ENCODE assay signal across 8 mouse cellular contexts in genomic region chr9:65679181-65679761, GRCm38 (mm10). TPM values are rescaled to one million over a fixed set of nuclear protein-coding genes. Genes with fewer than 3 reads are reported as not detected.
DNase-seq lines count a peak whose midpoint lies in the region; ATAC-seq and TF ChIP-seq lines count a peak whose summit lies in the region.

No protein-coding gene starts in this region.

- peak; percentile 65 for ATAC-seq in embryonic facial prominence, embryonic 14.5 days (ENCODE audit: low read depth)
- ATAC-seq in heart, embryonic 15.5 days (replicated peaks; ENCODE audit: insufficient number of reproducible peaks, insufficient read depth, low FRiP score, low read depth), result 0 out of 2 replicates have a peak, but pooled peaks have one; percentile 8
- ATAC-seq in kidney, postnatal 0 days (replicated peaks; ENCODE audit: low FRiP score, low read depth), result no peak

- H3K4me2 ChIP-seq in embryonic facial prominence, embryonic 14.5 days (ENCODE audit: low read depth, low read length), result peak overlapping the region; percentile 93
- H3K4me2 ChIP-seq in heart, embryonic 15.5 days, result peak overlapping the region; percentile 84
- H3K4me2 ChIP-seq in kidney, postnatal 0 days (ENCODE audit: low read length), result peak overlapping the region; percentile 90

- H3K9ac ChIP-seq in embryonic facial prominence, embryonic 14.5 days (ENCODE audit: low read depth, low read length), result peak overlapping the region; percentile 51
- H3K9ac ChIP-seq in heart, embryonic 15.5 days, result peak overlapping the region; percentile 48
- peak overlapping the region; percentile 43; the same call in 1 of the 2 replicates for H3K9ac ChIP-seq in kidney, postnatal 0 days (ENCODE audit: low read depth, low read length)

- H3K27ac ChIP-seq in embryonic facial prominence, embryonic 14.5 days (replicated peaks; ENCODE audit: low read depth, low read length), result peak overlapping the region; percentile 70
- H3K27ac ChIP-seq in heart, embryonic 15.5 days, result peak overlapping the region; percentile 91
- peak overlapping the region; percentile 84 for H3K27ac ChIP-seq in kidney, postnatal 0 days

- H3K9me3 ChIP-seq in embryonic facial prominence, embryonic 14.5 days (ENCODE audit: control insufficient read depth, low read length), result no peaks in the 10 kb centered on the region
- no peaks in the 10 kb centered on the region for H3K9me3 ChIP-seq in heart, embryonic 15.5 days (replicated peaks)
- H3K9me3 ChIP-seq in kidney, postnatal 0 days (replicated peaks; ENCODE audit: low read length), result no peaks in the 10 kb centered on the region

- H3K27me3 ChIP-seq in embryonic facial prominence, embryonic 14.5 days (replicated peaks; ENCODE audit: control insufficient read depth, insufficient read depth, low read length), result no peaks in the 10 kb centered on the region
- no peaks in the 10 kb centered on the region for H3K27me3 ChIP-seq in heart, embryonic 15.5 days
- no peaks in the 10 kb centered on the region for H3K27me3 ChIP-seq in kidney, postnatal 0 days (ENCODE audit: insufficient read depth, low read length)

- H3K36me3 ChIP-seq in embryonic facial prominence, embryonic 14.5 days (ENCODE audit: control insufficient read depth, insufficient read depth, low read length), result no peaks in the 10 kb centered on the region; the same call in 1 of the 2 replicates
- H3K36me3 ChIP-seq in heart, embryonic 15.5 days, result no peaks in the 10 kb centered on the region
- no peaks in the 10 kb centered on the region for H3K36me3 ChIP-seq in kidney, postnatal 0 days (ENCODE audit: insufficient read depth, low read length)

- peaks cover 44% of the 10 kb centered on the region for H3K4me1 ChIP-seq in embryonic facial prominence, embryonic 14.5 days (ENCODE audit: control insufficient read depth, insufficient read depth, low read length)
- H3K4me1 ChIP-seq in heart, embryonic 15.5 days (replicated peaks), result peaks cover 61% of the 10 kb centered on the region
- peaks cover 28% of the 10 kb centered on the region for H3K4me1 ChIP-seq in kidney, postnatal 0 days (replicated peaks; ENCODE audit: insufficient read depth, low read length)

- DNase-seq in layer of hippocampus, postnatal 10 days (ENCODE audit: low spot score in 2 of 2), result peak; percentile 25 to 46
- DNase-seq in layer of hippocampus, adult 8-10 months (ENCODE audit: low spot score in 2 of 2), result no peak
- peak; percentile 86 for DNase-seq in embryonic facial prominence, embryonic 14.5 days (ENCODE audit: low spot score)
- DNase-seq in kidney, postnatal 0 days (ENCODE audit: low spot score), result peak; percentile 82
- DNase-seq in lung, postnatal 25 days (ENCODE audit: low spot score), result peak; percentile 89
- peak; percentile 62 for DNase-seq in testis, postnatal 10 days (ENCODE audit: low spot score)
- no peak for DNase-seq in B cell, adult 2 months

- TF ChIP-seq CTCF in kidney, postnatal 0 days (IDR thresholded peaks at IDR 0.05; ENCODE audit: low read depth), result no peak

- 10% methylated on average over 5 of the region's 5 CpGs for WGBS in embryonic facial prominence, embryonic 14.5 days
- WGBS in heart, embryonic 15.5 days, result 16% methylated on average over 5 of the region's 5 CpGs
- 5% methylated on average over 5 of the region's 5 CpGs for WGBS in kidney, postnatal 0 days

- H3K4me3 ChIP-seq in embryonic facial prominence, embryonic 14.5 days (ENCODE audit: low read depth, low read length), result peak overlapping the region; percentile 30
- H3K4me3 ChIP-seq in heart, embryonic 15.5 days, result peak overlapping the region; percentile 79
- H3K4me3 ChIP-seq in kidney, postnatal 0 days (replicated peaks; ENCODE audit: low read depth, low read length), result peak overlapping the region; percentile 77

RNA-seq across cellular contexts. Expression of gene Oaz2, which starts 11.5 kb away (rescaled TPM):
- total RNA-seq in layer of hippocampus, postnatal 10 days (2021), result 100 to 1,000 TPM; 202 to 214 TPM
- 100 to 1,000 TPM; 188 to 226 (median 208) TPM for total RNA-seq in layer of hippocampus, adult 8-10 months (2022)
- polyA plus RNA-seq in embryonic facial prominence, embryonic 14.5 days (2014; fragmentation: Nextera tagmentation; extraction: Ambion mirVana), result 203 and 214 TPM in 2 replicates
- polyA plus RNA-seq in heart, embryonic 15.5 days (2015; fragmentation: Nextera tagmentation; extraction: Ambion mirVana), result 258 and 293 TPM in 2 replicates
- polyA plus RNA-seq in kidney, postnatal 0 days (2015; fragmentation: Nextera tagmentation; extraction: Ambion mirVana), result 299 and 305 TPM in 2 replicates

RNA-seq across cellular contexts. Expression of gene Rbpms2, which starts 49.8 kb away (rescaled TPM):
- total RNA-seq in layer of hippocampus, postnatal 10 days (2021), result 1 to 10 TPM; 1.9 to 2.4 TPM
- 1 to 10 TPM; 3.7 to 5.4 (median 4.6) TPM for total RNA-seq in layer of hippocampus, adult 8-10 months (2022)
- 13.6 and 13.8 TPM in 2 replicates for polyA plus RNA-seq in embryonic facial prominence, embryonic 14.5 days (2014; fragmentation: Nextera tagmentation; extraction: Ambion mirVana)
- 90.2 and 98.2 TPM in 2 replicates for polyA plus RNA-seq in heart, embryonic 15.5 days (2015; fragmentation: Nextera tagmentation; extraction: Ambion mirVana)
- 38.6 and 39.2 TPM in 2 replicates for polyA plus RNA-seq in kidney, postnatal 0 days (2015; fragmentation: Nextera tagmentation; extraction: Ambion mirVana)

Comparison
In these comparisons a context has a peak if more than half of its experiments do, and no peak if none do; other contexts are left out.
1. DNase-seq: peak in layer of hippocampus, postnatal 10 days (2 of 2), embryonic facial prominence, embryonic 14.5 days (single experiment), kidney, postnatal 0 days (single experiment), lung, postnatal 25 days (single experiment) and testis, postnatal 10 days (single experiment); none in layer of hippocampus, adult 8-10 months (0 of 2) and B cell, adult 2 months (0 of 2).
2. Peak in every context shown above with its lines, with median percentiles within 50 percentile points of each other: H3K27ac ChIP-seq, H3K4me2 ChIP-seq, H3K4me3 ChIP-seq and H3K9ac ChIP-seq.